In genomic region chr5:79680321-79680720, GRCm38 (mm10) we compare ENCODE assay signal across 28 mouse cellular contexts.
"Had no signal": no experiment of that assay in that cellular context is flagged by ENCODE, and none has a peak within 500 bp of the region (broad histone marks: within the 10 kb centered on the region; RNA-seq: fewer than 3 reads in every experiment).

No protein-coding gene starts in this region.

- H3K9me3 ChIP-seq: embryonic facial prominence, embryonic 10.5 days; embryonic facial prominence, embryonic 12.5 days; embryonic facial prominence, embryonic 13.5 days; embryonic facial prominence, embryonic 15.5 days; forebrain, embryonic 10.5 days; forebrain, embryonic 12.5 days; forebrain, embryonic 13.5 days; forebrain, embryonic 15.5 days had no signal

- H3K27ac ChIP-seq: embryonic facial prominence, embryonic 10.5 days; embryonic facial prominence, embryonic 12.5 days; embryonic facial prominence, embryonic 13.5 days; embryonic facial prominence, embryonic 15.5 days; forebrain, embryonic 10.5 days; forebrain, embryonic 12.5 days; forebrain, embryonic 13.5 days; forebrain, embryonic 15.5 days; gastrocnemius, adult 2 months had no signal

- H3K36me3 ChIP-seq: embryonic facial prominence, embryonic 10.5 days; embryonic facial prominence, embryonic 12.5 days; embryonic facial prominence, embryonic 13.5 days; embryonic facial prominence, embryonic 15.5 days; forebrain, embryonic 10.5 days; forebrain, embryonic 12.5 days; forebrain, embryonic 15.5 days had no signal

- DNase-seq: cerebellum, adult 2 months; cerebellum, adult 8-10 months; cerebellum, adult 9-10 months; cerebellum, adult 9-11 months; cerebellum, postnatal 10 days; cerebellum, postnatal 14 days; cerebellum, postnatal 25 days; cerebellum, postnatal 36 days; embryo, embryonic 11 days; forebrain, postnatal 0 days; gastrocnemius, adult 2 months; gastrocnemius, postnatal 10 days; gastrocnemius, postnatal 14 days; gastrocnemius, postnatal 25 days; gastrocnemius, postnatal 36 days; heart, adult 11 months; heart, adult 18-20 months had no signal

- H3K27me3 ChIP-seq: embryonic facial prominence, embryonic 12.5 days; embryonic facial prominence, embryonic 13.5 days; embryonic facial prominence, embryonic 15.5 days; forebrain, embryonic 12.5 days; forebrain, embryonic 13.5 days; forebrain, embryonic 15.5 days had no signal

- H3K4me1 ChIP-seq: embryonic facial prominence, embryonic 10.5 days; embryonic facial prominence, embryonic 12.5 days; embryonic facial prominence, embryonic 13.5 days; embryonic facial prominence, embryonic 15.5 days; forebrain, embryonic 12.5 days; forebrain, embryonic 13.5 days; forebrain, embryonic 15.5 days had no signal

- ATAC-seq: forebrain, embryonic 13.5 days; forebrain, embryonic 14.5 days; forebrain, embryonic 15.5 days; forebrain, embryonic 16.5 days; forebrain, postnatal 0 days had no signal

- H3K9ac ChIP-seq: embryonic facial prominence, embryonic 12.5 days; embryonic facial prominence, embryonic 13.5 days; embryonic facial prominence, embryonic 15.5 days; forebrain, embryonic 12.5 days; forebrain, embryonic 13.5 days; forebrain, embryonic 15.5 days; forebrain, postnatal 0 days had no signal

- H3K4me3 ChIP-seq: embryonic facial prominence, embryonic 10.5 days; embryonic facial prominence, embryonic 12.5 days; embryonic facial prominence, embryonic 13.5 days; embryonic facial prominence, embryonic 15.5 days; erythroblast, embryonic 14.5 days; forebrain, embryonic 10.5 days; forebrain, embryonic 12.5 days; forebrain, embryonic 13.5 days; forebrain, embryonic 15.5 days; gastrocnemius, adult 2 months had no signal

- H3K4me2 ChIP-seq: embryonic facial prominence, embryonic 12.5 days; embryonic facial prominence, embryonic 13.5 days; embryonic facial prominence, embryonic 15.5 days; forebrain, embryonic 12.5 days; forebrain, embryonic 13.5 days; forebrain, embryonic 15.5 days had no signal
